Mouse (Mus musculus): ENCODE results near the gene Cotl1.

Gene Cotl1

GRCm38 (mm10) chr8:119840905-119841411 lies 614 bp upstream of the Cotl1 start:
- in situ Hi-C loops (cut with MboI; ENCODE audit: low pct_unique_long_range_greater_than_20kb in 1 of 2, low sequenced_read_pairs in 2 of 2, unreplicated experiment in 1 of 2): loop anchor here in 1 of 2 experiments (10.0 kb wide), 1 partner anchor 56 kb away; no protein-coding TSS in a partner anchor

DNA sequence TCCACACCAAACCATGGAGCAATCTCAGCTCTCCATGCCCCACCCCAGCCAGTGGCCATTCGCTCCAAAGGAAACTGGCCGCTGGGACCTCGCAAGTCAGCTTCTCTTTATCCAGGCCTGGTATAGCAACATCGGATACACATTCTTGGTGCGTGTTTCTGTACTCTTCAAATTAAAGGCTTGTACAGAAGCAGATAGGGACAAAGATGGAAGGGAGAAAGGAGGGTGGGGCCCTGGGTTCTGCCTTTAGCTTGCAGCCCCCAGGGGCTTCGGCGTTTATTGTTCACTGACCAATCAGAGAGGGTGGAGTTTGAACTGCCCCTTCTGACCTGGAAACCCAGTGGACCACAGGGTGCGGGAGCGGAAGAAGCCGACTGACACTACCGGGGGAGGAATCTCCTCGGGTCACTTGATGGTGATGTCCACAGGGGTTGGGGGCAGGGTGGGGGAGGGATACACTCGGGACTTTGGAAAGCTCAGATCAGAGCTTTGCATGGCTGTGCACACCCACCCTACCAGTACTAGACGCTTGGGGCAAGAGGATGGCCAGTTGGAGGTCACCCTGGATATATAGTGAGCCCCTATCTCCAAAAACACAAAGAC lies 824 bp downstream of the Cotl1 start:
- in situ Hi-C loops (cut with MboI; ENCODE audit: low pct_unique_long_range_greater_than_20kb in 1 of 2, low sequenced_read_pairs in 2 of 2, unreplicated experiment in 1 of 2): loop anchor here (5.0 to 10.0 kb wide), 2 partner anchors 42 to 55 kb away; no protein-coding TSS in a partner anchor

GRCm38 (mm10) chr8:119838983-119839340 lies 1.4 kb downstream of the Cotl1 start:
- in situ Hi-C loops (cut with MboI; ENCODE audit: low pct_unique_long_range_greater_than_20kb in 1 of 2, low sequenced_read_pairs in 2 of 2, unreplicated experiment in 1 of 2): loop anchor here in 1 of 2 experiments (5.0 kb wide), 1 partner anchor 42 kb away; no protein-coding TSS in a partner anchor

DNA sequence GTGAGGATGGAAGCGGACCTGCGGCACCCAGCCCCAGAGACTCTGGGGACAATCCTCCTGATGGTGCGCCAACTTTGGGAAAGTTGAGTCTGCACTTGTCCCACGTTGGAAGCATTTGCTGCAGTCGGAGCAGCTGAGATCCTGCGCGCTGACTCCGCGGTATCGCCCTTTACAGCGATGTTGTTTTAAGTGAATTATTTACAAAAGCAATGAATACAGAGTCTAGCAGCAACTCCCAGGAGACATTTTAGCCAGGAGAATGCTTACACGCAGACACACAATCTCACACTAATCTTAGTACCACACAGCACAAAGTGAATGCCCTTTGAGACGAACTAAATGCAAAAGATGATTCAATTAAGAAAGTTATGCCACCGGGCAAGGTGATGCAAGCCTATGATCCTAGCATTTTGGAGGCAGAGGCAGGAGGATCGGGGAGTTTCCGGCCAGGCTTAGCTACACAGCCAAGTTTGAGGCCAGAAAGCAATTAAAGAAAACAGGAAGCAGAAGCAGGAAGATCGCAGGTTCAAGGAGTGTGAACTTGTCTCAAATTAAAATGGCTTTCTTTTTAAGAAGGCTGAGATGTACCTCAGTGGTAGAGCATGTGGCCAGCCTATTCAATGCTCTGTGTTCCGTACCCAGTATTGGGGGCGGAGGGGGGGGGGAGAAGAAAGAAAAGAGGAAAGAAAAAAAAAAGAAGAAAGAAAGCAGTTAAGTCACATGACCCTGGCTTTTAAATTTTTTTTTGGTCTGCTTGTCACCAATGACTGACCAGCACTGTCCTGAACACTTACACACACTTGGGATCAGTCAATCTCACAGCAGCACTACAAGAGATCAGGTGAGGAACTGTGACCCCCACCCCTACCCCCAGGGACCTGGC lies 2.0 kb downstream of the Cotl1 start:
- in situ Hi-C loops (cut with MboI; ENCODE audit: low pct_unique_long_range_greater_than_20kb in 1 of 2, low sequenced_read_pairs in 2 of 2, unreplicated experiment in 1 of 2): loop anchor here in 1 of 2 experiments (5.0 kb wide), 1 partner anchor 41 kb away; no protein-coding TSS in a partner anchor

GRCm38 (mm10) chr8:119837553-119838071 lies 2.7 kb downstream of the Cotl1 start:
- in situ Hi-C loops (cut with MboI; ENCODE audit: low pct_unique_long_range_greater_than_20kb in 1 of 2, low sequenced_read_pairs in 2 of 2, unreplicated experiment in 1 of 2): loop anchor here in 1 of 2 experiments (5.0 kb wide), 1 partner anchor 40 kb away; no protein-coding TSS in a partner anchor

GRCm38 (mm10) chr8:119836831-119837230 lies 3.5 kb downstream of the Cotl1 start:
- in situ Hi-C loops (cut with MboI; ENCODE audit: low pct_unique_long_range_greater_than_20kb in 1 of 2, low sequenced_read_pairs in 2 of 2, unreplicated experiment in 1 of 2): loop anchor here in 1 of 2 experiments (5.0 kb wide), 1 partner anchor 40 kb away; no protein-coding TSS in a partner anchor

DNA sequence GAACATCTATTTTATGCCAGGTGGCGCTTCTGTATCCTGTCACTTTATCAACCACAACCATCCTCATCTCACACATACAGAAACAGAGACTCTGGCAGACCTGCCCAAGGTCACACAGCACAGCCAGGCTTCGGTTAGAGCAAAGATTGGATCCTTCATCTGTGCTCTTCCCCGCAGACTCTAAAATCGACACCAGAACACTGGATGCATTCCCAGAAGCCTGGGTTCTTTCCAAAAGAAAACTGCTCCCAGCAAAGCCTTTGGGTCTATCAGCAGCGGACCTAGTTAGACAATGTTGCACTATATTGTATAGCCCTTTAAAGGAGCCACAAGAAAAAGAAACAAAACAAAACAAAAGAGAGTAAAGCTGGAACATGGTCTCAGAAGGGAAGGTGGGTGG lies 5.1 kb downstream of the Cotl1 start:
- in situ Hi-C loops (cut with MboI; ENCODE audit: low pct_unique_long_range_greater_than_20kb in 1 of 2, low sequenced_read_pairs in 2 of 2, unreplicated experiment in 1 of 2): loop anchor here in 1 of 2 experiments (5.0 kb wide), 1 partner anchor 38 kb away; no protein-coding TSS in a partner anchor

GRCm38 (mm10) chr8:119834676-119835075 lies 5.7 kb downstream of the Cotl1 start:
- in situ Hi-C loops (cut with MboI; ENCODE audit: low pct_unique_long_range_greater_than_20kb in 1 of 2, low sequenced_read_pairs in 2 of 2, unreplicated experiment in 1 of 2): loop anchor here in 1 of 2 experiments (5.0 kb wide), 1 partner anchor 37 kb away; no protein-coding TSS in a partner anchor

DNA sequence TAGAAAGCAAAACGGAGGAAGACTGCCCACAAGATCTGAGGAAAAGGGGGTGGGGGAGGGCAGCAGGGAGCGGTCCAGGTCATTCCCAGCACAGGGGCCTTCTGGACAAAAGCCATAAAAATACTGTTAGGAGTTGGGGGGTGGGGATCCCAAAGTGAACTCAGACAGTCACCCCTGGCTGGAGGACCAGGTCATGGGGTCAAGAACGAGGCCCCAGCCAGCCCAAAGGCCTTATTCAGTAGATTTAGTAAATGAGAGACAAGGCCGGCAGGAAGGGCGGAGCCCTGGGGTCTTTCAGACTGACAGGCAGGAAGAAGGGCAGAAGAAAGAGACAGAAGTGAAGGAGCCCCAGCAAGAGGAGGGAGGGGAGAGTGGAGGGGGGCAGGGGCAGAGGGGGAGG lies 7.4 kb downstream of the Cotl1 start:
- in situ Hi-C loops (cut with MboI; ENCODE audit: low pct_unique_long_range_greater_than_20kb in 1 of 2, low sequenced_read_pairs in 2 of 2, unreplicated experiment in 1 of 2): no loop called here

DNA sequence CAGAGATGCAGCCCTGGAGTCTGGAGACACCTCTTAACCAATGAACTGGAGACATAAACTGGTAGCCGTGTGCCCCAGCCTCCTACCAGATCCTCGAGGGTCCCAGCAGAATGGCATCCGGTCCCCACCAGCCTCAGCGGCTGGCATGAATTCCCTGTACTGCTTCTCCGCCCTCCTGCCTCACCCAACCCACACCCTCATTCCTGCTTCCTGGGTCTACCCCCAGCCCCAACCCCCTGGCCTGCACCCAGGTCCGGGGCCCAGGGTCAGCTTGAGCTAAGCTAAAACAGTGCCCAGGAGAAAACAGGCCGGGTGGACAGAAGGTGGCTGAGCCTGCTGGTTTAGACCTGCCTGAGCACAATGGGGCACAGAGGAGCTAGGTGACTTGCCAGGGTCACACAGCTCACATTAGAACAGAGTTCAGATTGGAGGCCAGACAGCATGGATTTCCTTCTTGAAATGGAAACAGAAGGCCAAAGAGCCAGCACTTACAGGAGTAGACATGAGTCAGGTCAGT lies 8.2 kb downstream of the Cotl1 start:
- in situ Hi-C loops (cut with MboI; ENCODE audit: low pct_unique_long_range_greater_than_20kb in 1 of 2, low sequenced_read_pairs in 2 of 2, unreplicated experiment in 1 of 2): no loop called here

DNA sequence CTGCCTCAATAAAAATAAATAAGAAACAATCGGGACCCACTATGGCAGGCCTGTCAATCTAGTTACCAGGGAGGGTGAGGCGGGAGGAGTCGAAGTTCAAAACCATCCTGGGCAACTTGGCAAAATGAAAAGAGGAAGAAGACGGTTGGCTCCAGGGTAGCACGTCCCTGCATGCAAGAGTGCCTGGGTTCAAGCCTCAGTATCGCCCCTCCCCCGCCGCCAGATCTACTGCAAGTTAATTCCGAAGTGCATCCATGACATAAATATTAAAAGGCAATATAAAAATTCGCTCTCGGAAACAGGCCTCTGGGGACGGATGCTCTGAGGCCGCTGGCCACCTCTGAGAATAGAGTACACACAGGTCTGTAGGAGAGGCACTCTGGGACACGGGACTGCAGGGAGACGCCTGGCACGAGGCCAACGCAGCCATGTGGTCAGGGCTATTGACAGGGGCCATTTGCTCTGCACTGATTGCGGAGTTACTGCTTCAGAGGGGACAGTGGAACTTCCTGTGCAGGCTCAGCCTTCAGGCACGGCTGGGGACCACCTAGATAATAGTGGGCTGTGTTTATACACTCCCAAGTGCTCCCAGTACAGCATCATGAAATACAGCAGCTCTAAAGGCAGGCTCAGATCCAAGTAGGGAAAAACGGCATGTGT lies 8.9 kb downstream of the Cotl1 start:
- in situ Hi-C loops (cut with MboI; ENCODE audit: low pct_unique_long_range_greater_than_20kb in 1 of 2, low sequenced_read_pairs in 2 of 2, unreplicated experiment in 1 of 2): no loop called here

GRCm38 (mm10) chr8:119830589-119830988 lies 9.8 kb downstream of the Cotl1 start:
- in situ Hi-C loops (cut with MboI; ENCODE audit: low pct_unique_long_range_greater_than_20kb in 1 of 2, low sequenced_read_pairs in 2 of 2, unreplicated experiment in 1 of 2): no loop called here

DNA sequence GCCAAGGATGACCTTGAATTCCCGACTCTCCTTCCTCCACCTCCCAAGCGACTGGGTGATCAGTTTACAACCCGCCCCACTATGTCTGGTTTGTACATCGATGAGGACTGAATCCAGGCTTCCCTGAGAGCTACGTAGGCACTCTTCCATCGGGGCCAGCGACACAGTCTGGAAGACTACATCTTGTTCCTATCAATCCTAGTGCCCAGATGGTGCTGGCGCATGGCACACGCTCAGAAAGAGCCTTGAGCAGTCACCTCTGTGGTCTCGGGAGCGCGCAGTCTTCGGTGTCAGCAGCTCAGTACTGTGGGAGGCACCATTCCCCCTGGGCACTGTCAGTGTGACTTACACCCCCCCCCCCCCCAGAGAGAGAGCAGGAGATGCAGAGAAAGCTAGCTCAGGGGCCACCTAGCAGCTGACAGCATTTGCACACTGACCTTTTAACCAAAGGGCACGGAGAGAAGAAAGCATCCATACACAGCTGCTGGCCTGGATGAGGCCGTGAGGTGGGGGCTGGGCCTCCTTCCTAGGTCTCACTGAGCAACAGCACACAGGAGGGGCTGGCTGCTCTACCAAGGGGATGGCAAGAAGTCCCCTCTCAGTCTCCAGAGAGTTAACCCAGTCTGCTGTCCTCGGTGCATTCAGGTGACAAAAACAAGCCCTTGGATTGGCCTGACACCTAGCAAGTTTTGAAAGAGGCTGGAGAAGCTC lies 10.3 kb downstream of the Cotl1 start:
- in situ Hi-C loops (cut with MboI; ENCODE audit: low pct_unique_long_range_greater_than_20kb in 1 of 2, low sequenced_read_pairs in 2 of 2, unreplicated experiment in 1 of 2): no loop called here

- in situ Hi-C loops (cut with MboI; ENCODE audit: low pct_unique_long_range_greater_than_20kb in 1 of 2, low sequenced_read_pairs in 2 of 2, unreplicated experiment in 1 of 2): no loop called here
Observed at GRCm38 (mm10) chr8:119829420-119829819, 10.9 kb downstream of the Cotl1 start.

GRCm38 (mm10) chr8:119829015-119829414 lies 11.3 kb downstream of the Cotl1 start:
- in situ Hi-C loops (cut with MboI; ENCODE audit: low pct_unique_long_range_greater_than_20kb in 1 of 2, low sequenced_read_pairs in 2 of 2, unreplicated experiment in 1 of 2): no loop called here

GRCm38 (mm10) chr8:119827721-119828153 lies 12.6 kb downstream of the Cotl1 start:
- in situ Hi-C loops (cut with MboI; ENCODE audit: low pct_unique_long_range_greater_than_20kb in 1 of 2, low sequenced_read_pairs in 2 of 2, unreplicated experiment in 1 of 2): no loop called here

- in situ Hi-C loops (cut with MboI; ENCODE audit: low pct_unique_long_range_greater_than_20kb in 1 of 2, low sequenced_read_pairs in 2 of 2, unreplicated experiment in 1 of 2): no loop called here
Observed at GRCm38 (mm10) chr8:119826982-119827381, 13.4 kb downstream of the Cotl1 start.

All from mouse embryonic stem cell (cell line).